Mouse (Mus musculus): Measurements from ENCODE around the gene Tmem238. TPM values are rescaled to one million over a fixed set of nuclear protein-coding genes. Genes with fewer than 3 reads are reported as not detected.

Tmem238 gene
- polyA plus RNA-seq, 1 experiment from 2014 or later = 1.3 TPM

GRCm38 (mm10) chr7:4751971-4752820 is 37.3 kb downstream of the Tmem238 start:
- 2% methylated on average over 30 of the region's 30 CpGs for WGBS
- H3K4me3 ChIP-seq (ENCODE audit: low read depth, low read length) = peak overlapping the region; percentile 30
- H3K27me3 ChIP-seq (ENCODE audit: control insufficient read depth, insufficient read depth, low read length) = no peaks in the 10 kb centered on the region
- ATAC-seq (ENCODE audit: low FRiP score) (peak; percentile 82), DNase-seq (ENCODE audit: low spot score, missing footprints) (no peak)
- H3K4me2 ChIP-seq = peak overlapping the region; percentile 51
- peak overlapping the region; percentile 49 for H3K9ac ChIP-seq (ENCODE audit: low read length)
- peaks cover 12% of the 10 kb centered on the region for H3K4me1 ChIP-seq (ENCODE audit: control insufficient read depth, insufficient read depth, low read length)
- H3K27ac ChIP-seq (ENCODE audit: low read depth, low read length) = no peak overlapping the region
- H3K9me3 ChIP-seq (ENCODE audit: control insufficient read depth, low read length) = no peaks in the 10 kb centered on the region
- H3K36me3 ChIP-seq (ENCODE audit: control insufficient read depth, insufficient read depth, low read length) = no peaks in the 10 kb centered on the region

GRCm38 (mm10) chr7:4749169-4749568 is 40.3 kb downstream of the Tmem238 start:
- H3K27ac ChIP-seq (ENCODE audit: low read depth, low read length) = no peak overlapping the region
- no peaks in the 10 kb centered on the region for H3K36me3 ChIP-seq (ENCODE audit: control insufficient read depth, insufficient read depth, low read length)
- DNase-seq (ENCODE audit: low spot score, missing footprints) (no peak), ATAC-seq (ENCODE audit: low FRiP score) (no peak)
- peaks cover 12% of the 10 kb centered on the region for H3K4me1 ChIP-seq (ENCODE audit: control insufficient read depth, insufficient read depth, low read length)
- no peaks in the 10 kb centered on the region for H3K27me3 ChIP-seq (ENCODE audit: control insufficient read depth, insufficient read depth, low read length)
- H3K4me3 ChIP-seq (ENCODE audit: low read depth, low read length) = no peak overlapping the region
- no peaks in the 10 kb centered on the region for H3K9me3 ChIP-seq (ENCODE audit: control insufficient read depth, low read length)
- H3K9ac ChIP-seq (ENCODE audit: low read length) = no peak overlapping the region
- 80% methylated on average over 2 of the region's 2 CpGs for WGBS
- no peak overlapping the region for H3K4me2 ChIP-seq

- no peaks in the 10 kb centered on the region for H3K36me3 ChIP-seq (ENCODE audit: control insufficient read depth, insufficient read depth, low read length)
- H3K27ac ChIP-seq (ENCODE audit: low read depth, low read length) = no peak overlapping the region
- DNase-seq (ENCODE audit: low spot score, missing footprints) (no peak), ATAC-seq (ENCODE audit: low FRiP score) (no peak)
- no peaks in the 10 kb centered on the region for H3K27me3 ChIP-seq (ENCODE audit: control insufficient read depth, insufficient read depth, low read length)
- no peak overlapping the region for H3K4me3 ChIP-seq (ENCODE audit: low read depth, low read length)
- H3K4me2 ChIP-seq = no peak overlapping the region
- peaks cover 12% of the 10 kb centered on the region for H3K4me1 ChIP-seq (ENCODE audit: control insufficient read depth, insufficient read depth, low read length)
- WGBS = 79% methylated on average over 4 of the region's 4 CpGs
- no peak overlapping the region for H3K9ac ChIP-seq (ENCODE audit: low read length)
- H3K9me3 ChIP-seq (ENCODE audit: control insufficient read depth, low read length) = no peaks in the 10 kb centered on the region
Observed at GRCm38 (mm10) chr7:4748321-4748720, 41.1 kb downstream of the Tmem238 start.

GRCm38 (mm10) chr7:4747156-4747899 is 42.1 kb downstream of the Tmem238 start:
- peaks cover 6% of the 10 kb centered on the region for H3K4me1 ChIP-seq (ENCODE audit: control insufficient read depth, insufficient read depth, low read length)
- no peak overlapping the region for H3K9ac ChIP-seq (ENCODE audit: low read length)
- WGBS = 78% methylated on average over 9 of the region's 9 CpGs
- no peak overlapping the region for H3K27ac ChIP-seq (ENCODE audit: low read depth, low read length)
- H3K4me3 ChIP-seq (ENCODE audit: low read depth, low read length) = no peak overlapping the region
- H3K4me2 ChIP-seq = no peak overlapping the region
- no peaks in the 10 kb centered on the region for H3K27me3 ChIP-seq (ENCODE audit: control insufficient read depth, insufficient read depth, low read length)
- H3K36me3 ChIP-seq (ENCODE audit: control insufficient read depth, insufficient read depth, low read length) = no peaks in the 10 kb centered on the region
- H3K9me3 ChIP-seq (ENCODE audit: control insufficient read depth, low read length) = no peaks in the 10 kb centered on the region
- DNase-seq (ENCODE audit: low spot score, missing footprints) (no peak), ATAC-seq (ENCODE audit: low FRiP score) (no peak)

- no peak for ATAC-seq (ENCODE audit: low FRiP score)
- WGBS = 86% methylated on average over 22 of the region's 22 CpGs
- Histone ChIP-seq H3K36me3 (ENCODE audit: control insufficient read depth, insufficient read depth, low read length) (no peaks in the 10 kb centered on the region), H3K4me1 (ENCODE audit: control insufficient read depth, insufficient read depth, low read length) (peaks cover 9% of the 10 kb centered on the region), H3K27me3 (ENCODE audit: control insufficient read depth, insufficient read depth, low read length) (no peaks in the 10 kb centered on the region), H3K4me3 (ENCODE audit: low read depth, low read length) (no peak overlapping the region), H3K4me2 (no peak overlapping the region), H3K9ac (ENCODE audit: low read length) (no peak overlapping the region), H3K27ac (ENCODE audit: low read depth, low read length) (no peak overlapping the region), H3K9me3 (ENCODE audit: control insufficient read depth, low read length) (no peaks in the 10 kb centered on the region)
- DNase-seq (ENCODE audit: low spot score, missing footprints) = no peak
Observed at GRCm38 (mm10) chr7:4746326-4746980, 43.0 kb downstream of the Tmem238 start.

GRCm38 (mm10) chr7:4744886-4745285 is 44.6 kb downstream of the Tmem238 start:
- no peak overlapping the region for H3K27ac ChIP-seq (ENCODE audit: low read depth, low read length)
- WGBS = 97% methylated on average over 6 of the region's 6 CpGs
- DNase-seq (ENCODE audit: low spot score, missing footprints) (no peak), ATAC-seq (ENCODE audit: low FRiP score) (no peak)
- no peaks in the 10 kb centered on the region for H3K9me3 ChIP-seq (ENCODE audit: control insufficient read depth, low read length)
- no peak overlapping the region for H3K4me3 ChIP-seq (ENCODE audit: low read depth, low read length)
- no peaks in the 10 kb centered on the region for H3K36me3 ChIP-seq (ENCODE audit: control insufficient read depth, insufficient read depth, low read length)
- H3K4me2 ChIP-seq = no peak overlapping the region
- no peak overlapping the region for H3K9ac ChIP-seq (ENCODE audit: low read length)
- peaks cover 19% of the 10 kb centered on the region for H3K4me1 ChIP-seq (ENCODE audit: control insufficient read depth, insufficient read depth, low read length)
- H3K27me3 ChIP-seq (ENCODE audit: control insufficient read depth, insufficient read depth, low read length) = no peaks in the 10 kb centered on the region

- 76% methylated on average over 2 of the region's 2 CpGs for WGBS
- H3K36me3 ChIP-seq (ENCODE audit: control insufficient read depth, insufficient read depth, low read length) = no peaks in the 10 kb centered on the region
- peaks cover 19% of the 10 kb centered on the region for H3K4me1 ChIP-seq (ENCODE audit: control insufficient read depth, insufficient read depth, low read length)
Observed at GRCm38 (mm10) chr7:4743354-4743753, 46.1 kb downstream of the Tmem238 start.

GRCm38 (mm10) chr7:4742482-4742819 is 47.0 kb downstream of the Tmem238 start:
- Histone ChIP-seq H3K36me3 (ENCODE audit: control insufficient read depth, insufficient read depth, low read length) (no peaks in the 10 kb centered on the region), H3K4me1 (ENCODE audit: control insufficient read depth, insufficient read depth, low read length) (peaks cover 19% of the 10 kb centered on the region), H3K9ac (ENCODE audit: low read length) (no peak overlapping the region), H3K4me3 (ENCODE audit: low read depth, low read length) (no peak overlapping the region), H3K4me2 (no peak overlapping the region), H3K9me3 (ENCODE audit: control insufficient read depth, low read length) (no peaks in the 10 kb centered on the region), H3K27ac (ENCODE audit: low read depth, low read length) (no peak overlapping the region), H3K27me3 (ENCODE audit: control insufficient read depth, insufficient read depth, low read length) (no peaks in the 10 kb centered on the region)
- ATAC-seq (ENCODE audit: low FRiP score) (no peak), DNase-seq (ENCODE audit: low spot score, missing footprints) (no peak)
- 84% methylated on average over 6 of the region's 6 CpGs for WGBS

More at GRCm38 (mm10) chr7:4743354-4743753, 46.1 kb downstream of the Tmem238 start:
- ATAC-seq (ENCODE audit: low FRiP score) = no peak
- Histone ChIP-seq H3K27me3 (ENCODE audit: control insufficient read depth, insufficient read depth, low read length) (no peaks in the 10 kb centered on the region), H3K4me2 (no peak overlapping the region), H3K9ac (ENCODE audit: low read length) (no peak overlapping the region), H3K9me3 (ENCODE audit: control insufficient read depth, low read length) (no peaks in the 10 kb centered on the region), H3K27ac (ENCODE audit: low read depth, low read length) (no peak overlapping the region), H3K4me3 (ENCODE audit: low read depth, low read length) (no peak overlapping the region)
- DNase-seq (ENCODE audit: low spot score, missing footprints) = no peak

Data from midbrain, embryonic 11.5 days (tissue).